Mouse (Mus musculus): ENCODE data around the gene Bfsp2.

Gene Bfsp2

DNA sequence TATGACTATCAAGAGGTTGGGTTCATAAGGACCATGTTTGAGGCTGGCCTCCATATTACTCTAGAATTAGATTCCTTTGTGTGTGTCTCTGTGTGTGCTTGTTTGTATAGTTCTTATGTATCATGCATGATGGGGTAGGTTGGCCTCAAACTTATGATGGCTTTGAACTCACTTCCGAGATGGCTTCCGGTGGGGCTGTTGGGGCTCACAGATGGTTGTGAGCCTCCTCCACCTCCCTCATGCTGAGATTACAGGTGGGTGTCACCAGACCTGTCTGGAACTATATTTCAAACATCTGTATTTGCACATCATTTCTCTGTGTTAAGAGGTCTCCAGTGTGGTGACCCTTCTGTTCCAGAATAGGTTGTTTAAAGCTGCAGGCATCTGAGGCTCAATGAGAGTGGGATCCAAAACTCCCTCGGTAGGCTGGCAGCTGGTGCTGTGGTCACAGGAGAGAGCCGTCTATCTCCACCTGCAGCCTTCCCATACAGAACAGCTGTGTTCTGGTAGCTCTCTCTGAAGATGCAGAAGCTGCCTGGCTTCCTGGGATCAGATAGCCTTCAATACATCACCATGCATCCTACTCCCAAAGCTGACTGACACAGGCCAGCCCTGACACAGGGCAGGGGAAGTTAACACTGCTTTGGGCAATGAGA is 96.0 kb downstream of the Bfsp2 start:
- DNase-seq (ENCODE audit: extremely low read depth, low read depth): no peak

DNA sequence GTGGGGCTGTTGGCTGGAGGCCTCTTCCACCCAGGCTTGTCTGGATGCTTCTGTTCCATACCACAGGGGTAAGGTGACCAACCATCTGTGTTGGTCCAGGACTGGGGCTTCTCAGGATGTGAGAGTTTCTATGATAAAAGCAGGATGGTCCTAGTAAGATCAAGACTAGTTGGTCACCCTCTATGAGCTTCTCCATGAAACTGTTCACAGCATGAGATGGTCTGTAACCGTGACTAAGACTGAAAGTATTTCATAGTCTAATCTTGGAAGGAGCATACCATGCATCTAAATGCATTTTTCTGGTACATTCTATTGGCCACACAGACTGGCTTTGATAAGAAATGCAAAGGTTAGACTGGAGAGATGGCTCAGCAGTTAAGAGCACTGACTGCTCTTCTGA is 96.6 kb downstream of the Bfsp2 start:
- no peak for DNase-seq (ENCODE audit: extremely low read depth, low read depth)

DNA sequence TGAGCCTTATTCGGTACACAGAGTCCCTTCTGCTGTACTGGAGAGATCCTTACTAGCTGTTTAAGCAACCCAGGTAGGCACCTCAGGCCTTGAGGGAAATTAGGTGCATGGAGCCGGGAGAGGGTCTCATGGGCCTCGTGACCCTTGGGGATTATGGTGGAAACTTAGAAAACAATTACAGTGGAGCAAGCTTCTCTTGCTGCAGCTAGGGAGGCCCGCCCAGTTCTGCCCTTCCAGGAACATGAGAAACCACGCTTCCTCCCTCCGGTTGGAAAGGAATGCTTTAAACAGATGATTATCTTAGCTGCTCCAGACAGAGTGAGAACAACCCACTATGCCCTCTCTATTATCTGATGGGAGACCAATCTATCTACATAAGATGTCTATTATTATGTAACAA is 97.2 kb downstream of the Bfsp2 start:
- no peak for DNase-seq (ENCODE audit: extremely low read depth, low read depth)

DNA sequence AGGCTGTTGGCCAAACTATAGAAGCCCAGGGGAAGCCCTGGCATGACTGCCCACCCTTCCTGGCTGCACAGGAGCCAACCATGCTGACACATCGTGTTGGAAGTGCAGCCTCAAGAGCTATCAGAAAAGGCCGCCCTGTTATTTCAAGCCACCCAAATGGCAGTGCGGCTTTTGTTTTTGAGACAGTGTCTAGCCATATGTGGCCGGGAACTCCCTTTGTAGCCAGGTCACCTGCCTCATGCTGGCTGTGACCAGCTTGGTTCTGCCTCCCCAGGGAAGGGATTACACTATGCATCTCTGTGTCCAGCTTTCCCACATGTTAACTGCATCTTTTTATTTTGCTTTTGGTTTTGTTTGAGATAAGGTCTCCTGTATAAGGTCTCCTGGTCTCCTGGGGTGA is 99.7 kb downstream of the Bfsp2 start:
- DNase-seq (ENCODE audit: extremely low read depth, low read depth): no peak

DNA sequence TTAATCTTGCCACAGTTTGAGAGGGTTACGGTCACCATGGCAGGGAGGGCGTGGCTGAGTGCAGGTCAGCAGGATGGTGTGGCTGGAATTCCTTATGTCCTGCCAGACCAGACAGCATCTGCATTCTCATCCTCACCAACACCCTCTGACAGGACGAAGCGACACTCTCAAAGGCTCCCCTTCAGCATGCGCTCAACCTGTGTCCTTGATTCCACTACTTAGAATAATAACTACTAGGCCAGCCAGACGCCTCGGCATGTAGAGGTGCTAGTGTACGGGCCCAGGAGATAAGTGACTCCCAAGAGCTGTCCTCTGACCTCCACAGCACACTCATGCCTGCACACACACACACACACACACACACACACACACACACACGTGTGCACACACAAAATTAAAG is 101.0 kb downstream of the Bfsp2 start:
- no peak for DNase-seq (ENCODE audit: extremely low read depth, low read depth)

DNA sequence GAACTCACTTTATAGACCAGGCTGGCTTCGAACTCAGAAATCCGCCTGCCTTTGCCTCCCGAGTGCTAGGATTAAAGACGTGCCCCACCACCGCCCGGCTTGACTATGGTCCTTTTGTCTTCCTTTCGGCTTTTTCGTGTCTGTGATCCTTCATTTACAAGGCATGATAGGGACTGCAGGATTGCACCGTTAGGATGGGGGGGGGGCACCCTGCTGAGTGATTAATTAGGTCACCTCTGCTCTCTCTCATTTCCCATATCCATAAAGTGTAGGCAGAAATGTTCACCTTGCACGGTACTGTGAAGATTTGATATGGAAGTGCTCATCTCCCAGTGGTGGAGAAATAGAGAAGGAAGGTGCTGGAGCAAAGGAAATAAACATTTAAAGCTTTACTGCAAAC is 101.5 kb downstream of the Bfsp2 start:
- DNase-seq (ENCODE audit: extremely low read depth, low read depth): no peak

DNA sequence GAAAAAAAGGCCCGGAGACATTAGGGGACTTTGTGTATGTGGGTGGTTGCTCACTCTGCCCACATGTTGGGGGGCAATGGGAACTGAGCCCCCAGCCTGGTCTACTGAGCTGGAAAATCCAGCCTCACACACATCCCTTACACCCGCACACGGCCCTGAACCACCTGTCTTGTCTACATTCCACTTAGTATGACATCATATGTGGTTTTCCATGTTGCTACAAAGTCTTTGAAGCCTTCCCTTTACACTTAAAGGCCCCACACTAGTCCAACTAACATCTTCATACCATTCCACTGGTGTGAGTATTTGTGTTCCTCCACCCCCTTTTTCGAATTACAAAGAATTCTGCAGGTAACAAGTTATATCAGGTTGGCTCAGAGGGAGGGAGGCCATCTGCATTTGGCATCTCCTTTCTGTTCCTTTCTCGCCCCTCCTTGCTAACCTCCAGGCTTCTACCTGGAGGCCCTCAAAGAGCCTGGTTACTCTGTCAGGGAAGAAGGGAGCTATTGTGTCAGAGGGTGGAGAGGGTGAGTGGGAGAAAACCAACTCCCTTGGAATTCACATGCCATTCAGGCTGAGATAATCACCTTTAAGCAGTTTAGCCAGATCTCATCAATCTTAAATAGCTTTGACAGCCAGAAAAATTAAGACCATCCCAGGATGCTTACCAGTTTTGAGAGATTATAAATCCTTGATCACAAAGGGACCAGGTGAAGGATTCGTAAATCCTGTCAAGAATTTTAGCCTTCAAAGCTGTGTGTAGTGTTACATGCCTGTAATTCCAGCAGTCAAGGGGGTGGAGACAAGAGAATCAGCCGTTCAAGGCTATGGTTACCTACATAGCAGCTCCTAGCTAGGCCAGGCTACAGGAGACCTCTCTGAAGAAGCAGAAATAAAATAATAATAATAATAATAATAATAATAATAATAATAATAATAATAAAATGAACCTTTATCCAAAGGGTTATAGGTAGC is 103.6 kb downstream of the Bfsp2 start:
- no peak for DNase-seq (ENCODE audit: extremely low read depth, low read depth)

Data from MEL-GATA-1-ER (cell line).